Mouse (Mus musculus) midbrain, embryonic 13.5 days (tissue): Measurements from ENCODE around the gene Ttc21b. TPM values are rescaled to one million over a fixed set of nuclear protein-coding genes. Genes with fewer than 3 reads are reported as not detected.

Experiments used
- ATAC-seq: fragments of 200-750 bp; cut with Nextera tagmentation; 2 replicates; pipeline ENCODE4 v1.8.0; 2017; ENCODE audit warnings: mild to moderate bottlenecking, moderate TSS enrichment, moderate library complexity
- H3K27ac ChIP-seq: fragments of 300-500 bp; sonication (generic); 2 replicates; pipeline ENCODE4 v1.5.1; 2015; ENCODE audit warnings: inconsistent platforms, mild to moderate bottlenecking, moderate library complexity
- H3K27me3 ChIP-seq: fragments of 300-500 bp; sonication (generic); 2 replicates; pipeline ENCODE4 v1.6.1; 2015; ENCODE audit warnings: mild to moderate bottlenecking, inconsistent platforms
- H3K36me3 ChIP-seq: fragments of 300-500 bp; sonication (generic); 2 replicates; pipeline ENCODE4 v1.6.1; 2015; ENCODE audit warnings: mild to moderate bottlenecking, inconsistent platforms
- H3K4me1 ChIP-seq: fragments of 300-500 bp; sonication (generic); replicated peaks from 2 replicates; pipeline ENCODE4 v1.6.1; 2015; ENCODE audit warnings: inconsistent platforms
- H3K4me2 ChIP-seq: fragments of 300-500 bp; sonication (generic); replicated peaks from 2 replicates; pipeline ENCODE4 v1.6.1; 2015; ENCODE audit warnings: moderate library complexity, mild to moderate bottlenecking, inconsistent platforms
- H3K4me3 ChIP-seq: fragments of 300-500 bp; sonication (generic); replicated peaks from 2 replicates; pipeline ENCODE4 v1.5.1; 2015; ENCODE audit warnings: mild to moderate bottlenecking, inconsistent platforms
- H3K9ac ChIP-seq: fragments of 300-500 bp; sonication (generic); replicated peaks from 2 replicates; pipeline ENCODE4 v1.6.1; 2015; ENCODE audit warnings: mild to moderate bottlenecking, inconsistent platforms
- H3K9me3 ChIP-seq: fragments of 300-500 bp; sonication (generic); 2 replicates; pipeline ENCODE4 v1.6.1; 2016; ENCODE audit warnings: mild to moderate bottlenecking, inconsistent platforms
- WGBS: fragments of 180-500 bp; shearing (Covaris S2); methylation state at CpG from one replicate; pipeline ENCODE4 v1.1.7; 2015; 5-methylcytosine and 5-hydroxymethylcytosine counted together
- polyA plus RNA-seq: library from polyadenylated mRNA; unstranded; fragments of >200 nt; fragmentation: Nextera tagmentation; extraction: Ambion mirVana; gene quantifications from 2 replicates; pipeline ENCODE4 v1.2.1, GENCODE M21; 2015

The Ttc21b gene
- polyA plus RNA-seq, 1 experiment from 2014 or later, result 13.7 TPM

DNA sequence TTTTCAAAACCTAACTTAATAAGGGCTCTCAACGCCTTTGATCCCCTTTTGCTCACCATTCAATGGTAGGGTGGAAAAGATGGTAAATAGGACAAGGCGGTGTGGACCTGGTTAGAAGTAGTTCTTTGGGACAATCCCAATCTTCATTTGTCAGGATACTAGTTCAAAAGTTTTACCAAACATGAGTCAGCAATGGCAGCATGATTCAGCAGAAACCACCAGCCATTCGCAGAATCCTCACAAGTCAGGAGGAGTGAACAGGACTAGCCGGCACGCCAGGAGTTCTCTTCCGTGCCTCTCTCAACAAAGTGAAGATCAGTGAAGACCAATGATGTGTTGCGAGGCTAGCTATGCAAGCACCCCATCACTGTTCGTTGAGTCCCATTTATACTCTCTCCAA lies 91.4 kb downstream of the Ttc21b start:
- H3K27ac ChIP-seq, result no peak overlapping the region
- no peaks in the 10 kb centered on the region for H3K27me3 ChIP-seq
- H3K4me1 ChIP-seq, result no peaks in the 10 kb centered on the region
- H3K4me3 ChIP-seq, result no peak overlapping the region
- H3K9me3 ChIP-seq, result no peaks in the 10 kb centered on the region
- H3K4me2 ChIP-seq, result no peak overlapping the region
- H3K36me3 ChIP-seq, result no peaks in the 10 kb centered on the region
- 95% methylated on average over 8 of the region's 8 CpGs for WGBS
- no peak for ATAC-seq
- no peak overlapping the region for H3K9ac ChIP-seq

DNA sequence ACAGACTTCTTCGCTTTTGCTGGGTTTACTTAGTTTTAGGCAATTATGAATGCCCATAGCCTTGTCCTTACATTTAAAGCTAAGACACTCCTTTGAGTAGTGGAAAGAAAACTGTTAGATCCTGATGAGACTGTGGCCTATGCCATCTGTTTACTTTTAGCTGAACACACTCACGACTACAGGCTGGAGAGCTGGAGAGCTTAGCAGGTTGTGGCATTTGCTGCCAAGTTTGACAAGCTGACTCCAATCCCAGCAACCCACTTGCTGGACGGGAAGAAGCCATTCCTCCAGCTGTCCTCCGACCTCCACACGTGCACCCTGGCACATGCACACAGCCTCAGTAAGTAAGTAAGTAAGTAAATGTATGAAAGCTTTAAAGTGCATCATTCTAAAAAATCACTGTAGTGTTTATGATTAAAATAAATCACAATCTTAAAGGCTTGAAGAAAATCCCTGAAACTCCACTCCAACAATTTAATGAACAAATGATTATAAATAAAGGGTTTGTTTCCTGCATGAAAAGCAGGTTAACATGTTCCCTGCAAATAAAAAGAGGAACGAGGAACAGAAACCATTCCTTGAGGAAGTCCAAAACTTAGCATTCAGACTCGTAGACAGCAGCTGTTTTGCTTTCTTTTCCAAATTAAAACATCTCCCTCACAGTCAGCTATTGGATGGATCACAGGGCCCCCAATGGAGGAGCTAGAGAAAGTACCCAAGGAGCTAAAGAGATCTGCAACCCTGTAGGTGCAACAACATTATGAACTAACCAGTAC lies 98.1 kb downstream of the Ttc21b start:
- no peak for ATAC-seq
- no peak overlapping the region for H3K4me3 ChIP-seq
- no peaks in the 10 kb centered on the region for H3K9me3 ChIP-seq
- H3K9ac ChIP-seq, result no peak overlapping the region
- no peaks in the 10 kb centered on the region for H3K4me1 ChIP-seq
- WGBS, result 67% methylated on average over 7 of the region's 7 CpGs
- H3K4me2 ChIP-seq, result no peak overlapping the region
- no peaks in the 10 kb centered on the region for H3K36me3 ChIP-seq
- H3K27me3 ChIP-seq, result no peaks in the 10 kb centered on the region
- no peak overlapping the region for H3K27ac ChIP-seq

DNA sequence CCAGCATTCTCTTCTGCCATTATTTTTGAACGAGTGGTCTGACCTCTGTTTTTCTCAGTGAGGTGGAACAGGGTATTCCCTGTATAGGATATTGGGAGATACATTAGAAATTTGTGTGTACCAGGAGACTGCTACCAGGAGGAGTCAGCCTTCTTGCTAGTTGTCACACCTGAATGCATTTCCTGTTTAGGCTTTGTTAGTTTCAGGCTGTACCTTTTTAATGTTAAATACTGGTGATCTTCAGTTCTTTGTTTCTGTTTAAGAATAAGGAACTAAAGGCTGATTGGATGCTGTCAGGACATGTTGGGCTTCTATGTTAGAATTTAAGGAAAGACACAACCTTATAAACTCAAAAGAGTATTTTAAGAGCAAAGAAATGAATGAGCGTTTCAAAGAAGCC lies 105.0 kb downstream of the Ttc21b start:
- Histone ChIP-seq H3K4me2 (no peak overlapping the region), H3K27ac (no peak overlapping the region), H3K27me3 (no peaks in the 10 kb centered on the region), H3K4me1 (no peaks in the 10 kb centered on the region), H3K36me3 (no peaks in the 10 kb centered on the region), H3K9me3 (no peaks in the 10 kb centered on the region), H3K4me3 (no peak overlapping the region), H3K9ac (no peak overlapping the region)
- no peak for ATAC-seq
- WGBS, result 66% methylated on average over 2 of the region's 2 CpGs

DNA sequence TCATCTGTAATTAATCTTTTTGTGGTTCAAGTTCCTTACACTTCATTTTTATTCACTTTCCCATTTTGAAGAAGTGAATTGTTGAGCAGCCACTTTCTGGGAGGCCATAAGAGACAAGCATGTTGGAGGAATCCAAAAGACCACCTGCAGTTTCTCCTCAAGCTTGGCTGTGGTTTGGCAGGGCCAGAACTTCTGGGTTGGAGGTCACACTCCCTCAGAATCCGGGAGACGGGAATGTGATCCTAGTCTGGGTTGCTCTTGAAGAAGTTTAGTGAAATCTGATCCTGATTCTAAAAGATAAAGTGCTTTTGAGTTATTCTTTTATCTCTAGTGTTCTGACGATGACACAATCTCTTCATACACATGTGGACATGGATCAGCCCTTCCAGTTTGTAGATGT lies 105.9 kb downstream of the Ttc21b start:
- Histone ChIP-seq H3K9me3 (no peaks in the 10 kb centered on the region), H3K36me3 (no peaks in the 10 kb centered on the region), H3K4me2 (no peak overlapping the region), H3K4me3 (no peak overlapping the region), H3K27ac (no peak overlapping the region), H3K4me1 (no peaks in the 10 kb centered on the region), H3K27me3 (no peaks in the 10 kb centered on the region), H3K9ac (no peak overlapping the region)
- ATAC-seq, result no peak
- 78% methylated on average over 3 of the region's 3 CpGs for WGBS

DNA sequence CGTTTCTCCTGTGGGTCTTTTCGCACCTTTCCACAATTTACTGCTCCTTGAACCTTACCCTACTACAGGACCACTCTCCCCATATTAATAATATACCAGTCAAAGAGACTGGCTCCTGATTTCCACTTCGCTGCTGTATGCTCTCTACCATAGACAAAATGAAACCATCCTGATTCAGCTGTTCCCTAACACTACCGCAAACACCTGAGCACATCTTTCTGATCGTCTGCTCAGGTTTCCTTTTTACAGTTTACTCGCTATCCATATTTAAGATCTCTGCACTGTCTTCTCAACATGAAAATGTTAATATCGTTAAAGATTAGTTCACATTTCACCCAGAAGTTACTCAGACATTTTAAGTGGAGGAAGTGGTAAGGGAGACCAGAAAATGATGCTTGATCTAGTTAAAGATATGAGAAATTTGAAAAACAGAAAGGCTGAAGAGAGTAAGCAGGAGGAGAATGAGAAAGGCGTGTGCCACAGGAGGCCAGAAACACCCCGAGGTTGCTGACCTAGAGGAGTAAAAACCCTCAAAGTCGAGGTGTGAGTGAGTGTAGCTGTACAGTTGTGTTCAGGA lies 107.7 kb downstream of the Ttc21b start:
- Histone ChIP-seq H3K4me1 (no peaks in the 10 kb centered on the region), H3K36me3 (no peaks in the 10 kb centered on the region), H3K9me3 (no peaks in the 10 kb centered on the region), H3K27ac (no peak overlapping the region), H3K4me3 (no peak overlapping the region), H3K4me2 (no peak overlapping the region), H3K27me3 (no peaks in the 10 kb centered on the region), H3K9ac (no peak overlapping the region)
- no peak for ATAC-seq
- 85% methylated on average over 10 of the region's 10 CpGs for WGBS

DNA sequence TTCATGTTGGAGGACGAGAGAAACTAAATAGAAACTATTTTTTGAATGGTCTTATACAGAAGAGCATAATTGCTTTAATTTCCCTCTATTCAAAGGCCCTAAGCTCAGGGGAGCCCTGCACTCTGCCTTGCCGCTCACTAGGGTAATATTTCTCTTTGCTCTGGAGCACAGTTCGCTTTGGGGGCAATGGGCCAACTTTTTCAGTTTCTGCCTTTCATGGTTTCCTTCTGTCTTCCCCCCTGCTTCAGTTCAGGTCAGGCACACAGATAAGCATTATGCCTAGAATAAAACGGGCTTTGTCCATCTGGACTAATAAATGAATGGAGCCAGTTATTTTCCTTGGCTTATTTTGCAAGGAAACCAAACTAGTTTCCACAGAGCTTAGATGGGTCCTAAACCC lies 109.9 kb downstream of the Ttc21b start:
- Histone ChIP-seq H3K4me3 (no peak overlapping the region), H3K27me3 (no peaks in the 10 kb centered on the region), H3K9me3 (no peaks in the 10 kb centered on the region), H3K36me3 (no peaks in the 10 kb centered on the region), H3K4me1 (no peaks in the 10 kb centered on the region), H3K4me2 (no peak overlapping the region), H3K27ac (no peak overlapping the region), H3K9ac (no peak overlapping the region)
- ATAC-seq, result no peak
- WGBS, result 54% methylated on average over 4 of the region's 4 CpGs

DNA sequence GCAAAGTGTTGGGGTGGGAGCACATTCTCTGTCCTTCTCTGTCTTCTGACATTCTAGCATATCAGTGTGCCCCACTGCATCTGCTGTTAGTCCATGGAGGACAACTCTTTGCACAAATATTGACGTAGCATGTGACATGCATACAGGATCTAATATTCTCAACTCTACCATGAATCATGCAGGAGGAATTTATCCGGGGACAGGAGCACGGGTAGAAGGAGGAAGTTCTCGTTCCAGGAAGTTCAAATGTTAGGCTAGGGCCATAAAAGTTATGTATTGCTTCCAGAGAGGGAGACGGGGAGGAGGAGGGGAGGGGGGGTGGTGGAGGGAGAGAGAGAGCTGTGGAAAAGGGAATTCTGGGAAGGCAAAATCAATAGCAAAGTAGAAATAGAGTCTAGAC lies 111.6 kb downstream of the Ttc21b start:
- H3K27ac ChIP-seq, result no peak overlapping the region
- ATAC-seq, result no peak
- no peaks in the 10 kb centered on the region for H3K4me1 ChIP-seq
- H3K9me3 ChIP-seq, result no peaks in the 10 kb centered on the region
- no peaks in the 10 kb centered on the region for H3K36me3 ChIP-seq
- H3K4me3 ChIP-seq, result no peak overlapping the region
- no peak overlapping the region for H3K4me2 ChIP-seq
- H3K27me3 ChIP-seq, result no peaks in the 10 kb centered on the region
- H3K9ac ChIP-seq, result no peak overlapping the region
- 79% methylated on average over 5 of the region's 5 CpGs for WGBS

DNA sequence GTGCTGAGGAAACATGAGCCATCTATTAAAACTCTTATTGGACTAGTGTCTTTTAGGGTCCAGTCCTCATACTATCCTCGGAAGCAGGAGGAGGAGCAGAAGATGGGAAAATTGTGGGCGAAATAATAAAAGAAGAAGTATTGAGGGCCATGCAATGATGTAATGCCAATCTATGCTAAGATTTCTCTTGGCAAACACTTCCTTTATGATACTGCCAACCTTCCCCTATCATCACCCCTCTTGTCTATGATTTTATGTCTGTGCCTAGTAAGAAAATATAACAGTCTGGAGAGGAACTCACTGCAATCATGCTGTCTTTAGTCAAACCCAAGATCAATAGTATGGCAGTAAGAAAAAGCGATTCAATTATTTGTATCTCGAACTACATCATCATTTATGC lies 113.1 kb downstream of the Ttc21b start:
- H3K36me3 ChIP-seq, result no peaks in the 10 kb centered on the region
- no peak overlapping the region for H3K4me3 ChIP-seq
- no peaks in the 10 kb centered on the region for H3K27me3 ChIP-seq
- H3K4me2 ChIP-seq, result no peak overlapping the region
- no peaks in the 10 kb centered on the region for H3K9me3 ChIP-seq
- no peak overlapping the region for H3K9ac ChIP-seq
- 92% methylated on average over 4 of the region's 4 CpGs for WGBS
- H3K27ac ChIP-seq, result no peak overlapping the region
- H3K4me1 ChIP-seq, result no peaks in the 10 kb centered on the region
- no peak for ATAC-seq

DNA sequence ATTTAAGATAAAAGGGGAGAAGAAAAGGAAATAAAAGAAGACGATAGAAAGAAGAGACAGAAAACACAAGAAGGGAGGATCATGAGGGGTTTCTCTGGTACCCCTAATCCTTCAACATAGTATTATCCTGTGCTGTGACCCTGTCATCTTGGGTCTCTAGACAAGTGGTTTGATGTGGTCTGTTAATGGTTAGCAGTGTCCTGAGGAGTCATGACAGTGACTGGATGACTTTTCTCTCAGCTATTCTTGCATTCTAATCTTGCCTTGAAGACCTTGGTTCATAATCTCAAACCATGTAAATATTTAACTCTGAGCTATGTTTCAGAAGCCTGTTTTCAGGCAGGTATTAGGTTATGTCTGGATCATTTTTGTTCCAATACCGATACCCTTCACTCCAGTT lies 113.7 kb downstream of the Ttc21b start:
- ATAC-seq, result no peak
- no peaks in the 10 kb centered on the region for H3K27me3 ChIP-seq
- H3K27ac ChIP-seq, result no peak overlapping the region
- H3K9ac ChIP-seq, result no peak overlapping the region
- no peaks in the 10 kb centered on the region for H3K36me3 ChIP-seq
- H3K9me3 ChIP-seq, result no peaks in the 10 kb centered on the region
- no peaks in the 10 kb centered on the region for H3K4me1 ChIP-seq
- H3K4me3 ChIP-seq, result no peak overlapping the region
- H3K4me2 ChIP-seq, result no peak overlapping the region
- 84% methylated on average over 2 of the region's 2 CpGs for WGBS

DNA sequence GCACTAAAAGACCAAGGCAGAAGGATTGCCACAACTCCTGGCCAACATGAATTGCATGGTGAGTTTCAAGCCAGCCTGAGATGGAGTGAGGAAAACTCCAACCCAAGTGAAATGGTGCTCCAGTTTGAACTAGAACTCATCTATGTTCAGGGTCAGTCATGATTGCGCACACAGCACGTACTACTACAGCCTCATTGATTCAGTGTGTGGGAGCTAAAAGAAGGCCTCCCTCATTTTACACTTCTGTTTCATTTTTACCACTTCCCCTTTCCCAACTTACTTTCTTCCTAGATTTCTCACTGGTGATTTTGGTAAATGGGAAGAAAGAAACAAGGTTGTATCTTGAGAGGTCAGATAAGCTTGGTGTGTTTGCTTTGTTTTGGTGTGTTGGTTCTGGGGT lies 114.1 kb downstream of the Ttc21b start:
- 94% methylated on average over 2 of the region's 2 CpGs for WGBS
- Histone ChIP-seq H3K4me2 (no peak overlapping the region), H3K9ac (no peak overlapping the region), H3K4me1 (no peaks in the 10 kb centered on the region), H3K36me3 (no peaks in the 10 kb centered on the region), H3K27me3 (no peaks in the 10 kb centered on the region), H3K4me3 (no peak overlapping the region), H3K9me3 (no peaks in the 10 kb centered on the region), H3K27ac (no peak overlapping the region)
- no peak for ATAC-seq

DNA sequence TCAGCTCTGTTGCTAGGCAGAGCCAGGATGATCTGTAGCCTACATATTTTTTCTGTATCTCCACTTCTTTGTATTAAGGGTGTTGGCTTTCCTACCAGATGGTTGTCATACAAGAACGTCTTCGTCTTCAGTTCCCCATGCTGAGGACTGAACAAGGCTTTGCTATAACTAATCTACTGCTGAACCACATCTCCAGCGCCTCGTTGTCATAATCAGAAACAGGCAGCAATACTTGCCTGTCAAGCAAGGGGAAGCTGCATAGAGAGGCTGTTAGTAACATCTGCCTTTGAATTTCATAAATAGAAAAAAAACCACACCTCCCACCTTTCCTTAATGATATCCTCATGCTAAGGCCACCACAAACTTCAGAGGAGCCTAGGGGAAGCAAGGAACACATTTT lies 116.2 kb downstream of the Ttc21b start:
- no peak overlapping the region for H3K9ac ChIP-seq
- H3K9me3 ChIP-seq, result no peaks in the 10 kb centered on the region
- no peaks in the 10 kb centered on the region for H3K4me1 ChIP-seq
- H3K4me2 ChIP-seq, result no peak overlapping the region
- no peaks in the 10 kb centered on the region for H3K27me3 ChIP-seq
- no peak overlapping the region for H3K4me3 ChIP-seq
- H3K36me3 ChIP-seq, result no peaks in the 10 kb centered on the region
- no peak for ATAC-seq
- no peak overlapping the region for H3K27ac ChIP-seq
- WGBS, result 83% methylated on average over 4 of the region's 4 CpGs
